Mouse (Mus musculus) lung, postnatal 10 days (tissue): ENCODE measurements around the gene Pde10a.
A peak's percentile ranks its signal among the peaks of the same experiment; 100 is the strongest.

Experiments used
- DNase-seq: peaks from one replicate; pipeline ENCODE4 v3.0.0; 2021

Gene Pde10a

GRCm38 (mm10) chr17:8856430-8857371 is 331.5 kb downstream of the Pde10a start:
- DNase-seq, result peak; percentile 80

GRCm38 (mm10) chr17:8858636-8859421 is 333.7 kb downstream of the Pde10a start:
- DNase-seq, result no peak

GRCm38 (mm10) chr17:8859489-8859888 is 334.3 kb downstream of the Pde10a start:
- DNase-seq, result peak; percentile 51

- DNase-seq, result peak; percentile 76
These were observed 339.7 kb downstream of the Pde10a start for GRCm38 (mm10) chr17:8864638-8865497.

- DNase-seq, result no peak
These were observed 342.4 kb downstream of the Pde10a start for GRCm38 (mm10) chr17:8867331-8868237.

GRCm38 (mm10) chr17:8869287-8869686 is 344.1 kb downstream of the Pde10a start:
- no peak for DNase-seq

- no peak for DNase-seq
These were observed 345.7 kb downstream of the Pde10a start for GRCm38 (mm10) chr17:8870848-8871247.

- DNase-seq, result no peak
These were observed 346.2 kb downstream of the Pde10a start for GRCm38 (mm10) chr17:8871396-8871795.

- peak; percentile 63 for DNase-seq
These were observed 346.9 kb downstream of the Pde10a start for GRCm38 (mm10) chr17:8871997-8872593.

- DNase-seq, result no peak
These were observed 347.4 kb downstream of the Pde10a start for GRCm38 (mm10) chr17:8872611-8873010.

- no peak for DNase-seq
These were observed 352.9 kb downstream of the Pde10a start for GRCm38 (mm10) chr17:8878056-8878455.

GRCm38 (mm10) chr17:8881711-8882110 is 356.5 kb downstream of the Pde10a start:
- DNase-seq, result no peak

- no peak for DNase-seq
These were observed 359.5 kb downstream of the Pde10a start for GRCm38 (mm10) chr17:8884691-8885090.

- no peak for DNase-seq
These were observed 360.7 kb downstream of the Pde10a start for GRCm38 (mm10) chr17:8885830-8886229.

GRCm38 (mm10) chr17:8888105-8888504 is 362.9 kb downstream of the Pde10a start:
- DNase-seq, result no peak

GRCm38 (mm10) chr17:8888639-8889038 is 363.5 kb downstream of the Pde10a start:
- no peak for DNase-seq

GRCm38 (mm10) chr17:8892193-8892985 is 367.2 kb downstream of the Pde10a start:
- no peak for DNase-seq

GRCm38 (mm10) chr17:8895991-8896390 is 370.8 kb downstream of the Pde10a start:
- DNase-seq, result peak; percentile 67

- DNase-seq, result no peak
These were observed 372.6 kb downstream of the Pde10a start for GRCm38 (mm10) chr17:8897749-8898148.

- no peak for DNase-seq
These were observed 373.0 kb downstream of the Pde10a start for GRCm38 (mm10) chr17:8898221-8898620.
